Mouse (Mus musculus): ENCODE results near the gene Nol9. TPM values are rescaled to one million over a fixed set of nuclear protein-coding genes. Genes with fewer than 3 reads are reported as not detected.
"Not testable (repeated sequence)": the region's sequence is repeated elsewhere in the genome, so short reads cannot be mapped to it uniquely, and the experiment has no call there.

Gene Nol9
- polyA plus RNA-seq, 1 experiment from 2014 or later = 18.7 TPM

GRCm38 (mm10) chr4:152036464-152036863, 2.7 kb upstream of the Nol9 start:
- ATAC-seq; H3K9ac ChIP-seq (ENCODE audit: low read depth, low read length); H3K27me3 ChIP-seq (replicated peaks; ENCODE audit: control insufficient read depth, insufficient read depth, low read length); H3K4me3 ChIP-seq (ENCODE audit: low read length); H3K9me3 ChIP-seq (ENCODE audit: control insufficient read depth, low read length); H3K27ac ChIP-seq (ENCODE audit: low read depth, low read length); H3K4me2 ChIP-seq (ENCODE audit: low read length); H3K36me3 ChIP-seq (ENCODE audit: control insufficient read depth, insufficient read depth, low read length): not testable (repeated sequence)
- 91% methylated on average over 6 of the region's 6 CpGs for WGBS
- H3K4me1 ChIP-seq (ENCODE audit: control insufficient read depth, insufficient read depth, low read depth, low read length) = peaks cover 12% of the 10 kb centered on the region

- Histone ChIP-seq H3K27me3 (replicated peaks; ENCODE audit: control insufficient read depth, insufficient read depth, low read length) (no peaks in the 10 kb centered on the region), H3K4me2 (ENCODE audit: low read length) (peak within 1 kb of the TSS; percentile 99), H3K9ac (ENCODE audit: low read depth, low read length) (peak within 1 kb of the TSS; percentile 87), H3K4me3 (ENCODE audit: low read length) (peak within 1 kb of the TSS; percentile 99), H3K4me1 (ENCODE audit: control insufficient read depth, insufficient read depth, low read depth, low read length) (peaks cover 12% of the 10 kb centered on the region), H3K27ac (ENCODE audit: low read depth, low read length) (peak within 1 kb of the TSS; percentile 51; the same call in 1 of the 2 replicates), H3K36me3 (ENCODE audit: control insufficient read depth, insufficient read depth, low read length) (peaks cover 16% of the 10 kb centered on the region), H3K9me3 (ENCODE audit: control insufficient read depth, low read length) (no peaks in the 10 kb centered on the region)
- ATAC-seq = no peak
- 44% methylated on average over 10 of the region's 10 CpGs for WGBS
Measured at GRCm38 (mm10) chr4:152038225-152038984, 716 bp upstream of the Nol9 start, which contains the start of gene Tas1r1. Gene Tas1r1 (minus strand): TSS chr4:152038568.

- peak overlapping the region; percentile 99 for H3K4me3 ChIP-seq (ENCODE audit: low read length)
- H3K27ac ChIP-seq (ENCODE audit: low read depth, low read length) = no peak overlapping the region
Measured at GRCm38 (mm10) chr4:152039831-152040310, 750 bp downstream of the Nol9 start.

GRCm38 (mm10) chr4:152041924-152042641, 3.0 kb downstream of the Nol9 start:
- Histone ChIP-seq H3K36me3 (ENCODE audit: control insufficient read depth, insufficient read depth, low read length) (peaks cover 34% of the 10 kb centered on the region), H3K4me1 (ENCODE audit: control insufficient read depth, insufficient read depth, low read depth, low read length) (peaks cover 12% of the 10 kb centered on the region), H3K4me2 (ENCODE audit: low read length) (no peak overlapping the region), H3K27me3 (replicated peaks; ENCODE audit: control insufficient read depth, insufficient read depth, low read length) (no peaks in the 10 kb centered on the region), H3K9ac (ENCODE audit: low read depth, low read length) (no peak overlapping the region), H3K27ac (ENCODE audit: low read depth, low read length) (no peak overlapping the region), H3K4me3 (ENCODE audit: low read length) (no peak overlapping the region), H3K9me3 (ENCODE audit: control insufficient read depth, low read length) (no peaks in the 10 kb centered on the region)
- 94% methylated on average over 22 of the region's 22 CpGs for WGBS
- ATAC-seq = no peak

More at GRCm38 (mm10) chr4:152039831-152040310, 750 bp downstream of the Nol9 start:
- ATAC-seq = no peak
- peak overlapping the region; percentile 99 for H3K4me2 ChIP-seq (ENCODE audit: low read length)
- no peaks in the 10 kb centered on the region for H3K9me3 ChIP-seq (ENCODE audit: control insufficient read depth, low read length)
- no peaks in the 10 kb centered on the region for H3K27me3 ChIP-seq (replicated peaks; ENCODE audit: control insufficient read depth, insufficient read depth, low read length)
- peaks cover 12% of the 10 kb centered on the region for H3K4me1 ChIP-seq (ENCODE audit: control insufficient read depth, insufficient read depth, low read depth, low read length)
- 6% methylated on average over 25 of the region's 25 CpGs for WGBS
- peak overlapping the region; percentile 87 for H3K9ac ChIP-seq (ENCODE audit: low read depth, low read length)
- peaks cover 20% of the 10 kb centered on the region for H3K36me3 ChIP-seq (ENCODE audit: control insufficient read depth, insufficient read depth, low read length)

GRCm38 (mm10) chr4:152043171-152043570, 4.0 kb downstream of the Nol9 start:
- Histone ChIP-seq H3K9me3 (ENCODE audit: control insufficient read depth, low read length) (no peaks in the 10 kb centered on the region), H3K27me3 (replicated peaks; ENCODE audit: control insufficient read depth, insufficient read depth, low read length) (no peaks in the 10 kb centered on the region), H3K4me1 (ENCODE audit: control insufficient read depth, insufficient read depth, low read depth, low read length) (peaks cover 12% of the 10 kb centered on the region), H3K27ac (ENCODE audit: low read depth, low read length) (no peak overlapping the region), H3K4me3 (ENCODE audit: low read length) (no peak overlapping the region), H3K36me3 (ENCODE audit: control insufficient read depth, insufficient read depth, low read length) (peaks cover 43% of the 10 kb centered on the region), H3K4me2 (ENCODE audit: low read length) (no peak overlapping the region), H3K9ac (ENCODE audit: low read depth, low read length) (no peak overlapping the region)
- 87% methylated on average over 3 of the region's 3 CpGs for WGBS
- ATAC-seq = no peak

- Histone ChIP-seq H3K4me2 (ENCODE audit: low read length) (no peak overlapping the region), H3K4me3 (ENCODE audit: low read length) (no peak overlapping the region), H3K9ac (ENCODE audit: low read depth, low read length) (no peak overlapping the region), H3K9me3 (ENCODE audit: control insufficient read depth, low read length) (no peaks in the 10 kb centered on the region), H3K27ac (ENCODE audit: low read depth, low read length) (no peak overlapping the region), H3K4me1 (ENCODE audit: control insufficient read depth, insufficient read depth, low read depth, low read length) (peaks cover 9% of the 10 kb centered on the region), H3K36me3 (ENCODE audit: control insufficient read depth, insufficient read depth, low read length) (peaks cover 47% of the 10 kb centered on the region), H3K27me3 (replicated peaks; ENCODE audit: control insufficient read depth, insufficient read depth, low read length) (no peaks in the 10 kb centered on the region)
- no peak for ATAC-seq
- 83% methylated on average over 6 of the region's 6 CpGs for WGBS
Measured at GRCm38 (mm10) chr4:152044609-152045008, 5.5 kb downstream of the Nol9 start.

- Histone ChIP-seq H3K4me2 (ENCODE audit: low read length) (no peak overlapping the region), H3K9ac (ENCODE audit: low read depth, low read length) (no peak overlapping the region), H3K27me3 (replicated peaks; ENCODE audit: control insufficient read depth, insufficient read depth, low read length) (no peaks in the 10 kb centered on the region), H3K27ac (ENCODE audit: low read depth, low read length) (no peak overlapping the region), H3K9me3 (ENCODE audit: control insufficient read depth, low read length) (no peaks in the 10 kb centered on the region), H3K36me3 (ENCODE audit: control insufficient read depth, insufficient read depth, low read length) (peaks cover 19% of the 10 kb centered on the region), H3K4me1 (ENCODE audit: control insufficient read depth, insufficient read depth, low read depth, low read length) (no peaks in the 10 kb centered on the region), H3K4me3 (ENCODE audit: low read length) (no peak overlapping the region)
- ATAC-seq = no peak
- 71% methylated on average over 9 of the region's 9 CpGs for WGBS
Measured at GRCm38 (mm10) chr4:152062390-152063110, 23.4 kb downstream of the Nol9 start.

- no peaks in the 10 kb centered on the region for H3K27me3 ChIP-seq (replicated peaks; ENCODE audit: control insufficient read depth, insufficient read depth, low read length)
- ATAC-seq = no peak
- H3K4me3 ChIP-seq (ENCODE audit: low read length) = no peak overlapping the region
- no peak overlapping the region for H3K4me2 ChIP-seq (ENCODE audit: low read length)
- H3K9ac ChIP-seq (ENCODE audit: low read depth, low read length) = no peak overlapping the region
- H3K9me3 ChIP-seq (ENCODE audit: control insufficient read depth, low read length) = no peaks in the 10 kb centered on the region
- H3K4me1 ChIP-seq (ENCODE audit: control insufficient read depth, insufficient read depth, low read depth, low read length) = peaks cover 2% of the 10 kb centered on the region; the same call in 1 of the 2 replicates
- H3K27ac ChIP-seq (ENCODE audit: low read depth, low read length) = no peak overlapping the region
- no peaks in the 10 kb centered on the region for H3K36me3 ChIP-seq (ENCODE audit: control insufficient read depth, insufficient read depth, low read length)
Measured at GRCm38 (mm10) chr4:152067280-152067679, 28.2 kb downstream of the Nol9 start.
